Mouse (Mus musculus) small intestine, adult 2 months (tissue): ENCODE measurements around the gene Gpnmb.

Source experiments
- CTCF ChIP-seq: fragments of 200-500 bp; IDR thresholded peaks from 2 replicates; pipeline ENCODE4 v1.5.1; 2012; ENCODE audit warnings: low read depth, mild to moderate bottlenecking, control low read depth, inconsistent platforms, low read length, moderate library complexity, mixed read lengths; ENCODE audit not compliant: insufficient replicate concordance, insufficient read length; ENCODE audit errors: extremely low read depth
- POLR2A ChIP-seq: fragments of 200-500 bp; IDR thresholded peaks from 2 replicates; pipeline ENCODE4 v1.6.1; 2012; ENCODE audit warnings: low read depth, mild to moderate bottlenecking, control low read depth, inconsistent platforms, low read length, moderate library complexity

DNA sequence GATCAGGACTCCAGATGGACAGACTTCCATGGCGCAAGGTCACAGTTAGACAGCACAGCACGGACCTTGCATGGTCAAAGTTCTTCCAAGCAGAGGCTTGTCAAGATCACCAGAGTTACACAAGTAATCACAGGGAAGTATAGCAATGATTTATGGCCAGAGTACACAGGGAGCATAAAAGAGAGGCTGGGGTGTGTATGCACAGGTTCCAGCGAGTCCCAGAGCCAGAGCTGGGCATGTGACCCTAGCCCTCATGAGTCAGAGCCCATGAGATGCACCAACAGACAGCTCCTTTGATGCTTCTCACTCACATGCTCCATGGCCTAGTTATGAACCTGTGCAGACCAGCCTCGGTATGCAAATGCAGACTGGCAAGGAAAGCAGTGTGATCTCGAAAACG, 8.3 kb upstream of the Gpnmb start:
- TF ChIP-seq POLR2A (no peak), CTCF (no peak)
